Mouse (Mus musculus): ENCODE measurements around the gene 1700015F17Rik. TPM values are rescaled to one million over a fixed set of nuclear protein-coding genes. Genes with fewer than 3 reads are reported as not detected.

The 1700015F17Rik gene
- not detected for polyA plus RNA-seq (2012; fragmentation: generic; extraction: Trizol)

DNA sequence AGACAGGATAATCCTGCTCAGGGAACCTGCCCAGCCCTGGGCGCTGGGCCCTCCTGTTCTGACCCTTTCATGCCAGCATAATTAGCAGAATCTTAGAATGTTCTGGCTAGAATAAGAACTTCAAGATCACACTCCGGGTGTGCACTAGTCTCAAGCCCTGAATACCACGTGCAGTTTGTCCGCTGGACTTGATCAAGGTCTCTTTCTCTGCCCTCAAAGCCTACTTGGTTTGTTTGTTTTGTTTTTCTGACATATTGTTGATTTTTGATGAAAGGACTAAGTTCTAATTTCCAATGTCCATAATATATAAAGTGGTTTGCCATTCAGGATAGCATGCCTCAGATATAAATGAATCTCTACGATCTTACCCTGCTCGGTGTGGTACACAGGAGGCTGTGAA lies at the start of gene 1700015F17Rik:
TSS of gene 1700015F17Rik (minus strand) at position 101 of the 400 bp plus-strand sequence.
- Histone ChIP-seq H3K27me3 (ENCODE audit: control insufficient read depth, insufficient read depth, insufficient read length) (no peaks in the 10 kb centered on the region), H3K4me2 (ENCODE audit: low read depth) (no peak within 1 kb of the TSS), H3K4me3 (no peak within 1 kb of the TSS), H3K36me3 (ENCODE audit: control insufficient read depth, insufficient read depth) (no peaks in the 10 kb centered on the region), H3ac (ENCODE audit: control insufficient read depth, insufficient read length) (no peak within 1 kb of the TSS), H3K79me2 (ENCODE audit: control insufficient read depth, insufficient read depth) (no peaks in the 10 kb centered on the region)
- TF ChIP-seq SRF (IDR thresholded peaks at IDR 0.05; ENCODE audit: control insufficient read depth, insufficient read length, low read depth) (no peak), TCF12 (IDR thresholded peaks at IDR 0.05; ENCODE audit: insufficient read depth, poor library complexity, severe bottlenecking) (no peak), POLR2AphosphoS2 (IDR thresholded peaks at IDR 0.05; ENCODE audit: insufficient read length, low read depth) (no peak), MYOG (IDR thresholded peaks at IDR 0.05; ENCODE audit: control insufficient read depth in 1 of 3, insufficient read depth in 1 of 3, insufficient read length in 2 of 3, low read depth in 2 of 3) (no peak), TCF3 (IDR thresholded peaks at IDR 0.05; ENCODE audit: insufficient read length, low read depth) (no peak), POLR2A (IDR thresholded peaks at IDR 0.05; ENCODE audit: insufficient read length, low read depth) (no peak), CEBPB (IDR thresholded peaks at IDR 0.05; ENCODE audit: insufficient read depth, poor library complexity, severe bottlenecking) (no peak), REST (IDR thresholded peaks at IDR 0.05; ENCODE audit: insufficient read depth, insufficient read length) (no peak)

DNA sequence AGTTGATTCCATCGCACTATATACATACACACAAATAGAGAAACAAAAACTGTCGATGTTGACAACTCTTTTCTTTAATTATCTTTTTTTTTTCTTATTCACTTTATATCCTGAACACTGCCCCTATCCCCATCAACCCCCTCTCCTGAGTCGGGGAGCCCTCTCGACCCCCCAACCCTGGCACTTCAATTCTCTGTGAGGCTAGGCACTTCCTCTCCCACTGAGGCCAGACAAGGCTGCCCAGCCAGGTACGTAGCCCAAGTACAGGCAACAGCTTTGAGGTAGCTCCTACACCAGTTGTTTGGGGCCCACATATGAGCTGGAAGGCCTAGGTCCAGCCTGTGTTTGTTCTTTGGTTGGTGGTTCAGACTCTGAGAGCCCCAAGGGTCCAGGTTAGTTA lies 36.5 kb upstream of the 1700015F17Rik start:
- Histone ChIP-seq H3K79me2 (ENCODE audit: control insufficient read depth, insufficient read depth) (peaks cover 31% of the 10 kb centered on the region), H3K4me3 (peak overlapping the region; percentile 88), H3K36me3 (ENCODE audit: control insufficient read depth, insufficient read depth) (peaks cover 15% of the 10 kb centered on the region), H3ac (ENCODE audit: control insufficient read depth, insufficient read length) (no peak overlapping the region), H3K4me2 (ENCODE audit: low read depth) (peak overlapping the region; percentile 79), H3K27me3 (ENCODE audit: control insufficient read depth, insufficient read depth, insufficient read length) (no peaks in the 10 kb centered on the region)
- TF ChIP-seq REST (IDR thresholded peaks at IDR 0.05; ENCODE audit: insufficient read depth, insufficient read length) (no peak), POLR2AphosphoS2 (IDR thresholded peaks at IDR 0.05; ENCODE audit: insufficient read length, low read depth) (no peak), MAX (IDR thresholded peaks at IDR 0.05; ENCODE audit: low read depth) (no peak), MYOD1 (IDR thresholded peaks at IDR 0.05; ENCODE audit: control insufficient read depth in 1 of 3, insufficient read length in 2 of 3, low read depth in 2 of 3) (no peak), E2F4 (IDR thresholded peaks at IDR 0.05; ENCODE audit: insufficient read depth) (no peak), TCF12 (IDR thresholded peaks at IDR 0.05; ENCODE audit: insufficient read depth, poor library complexity, severe bottlenecking) (no peak), CEBPB (IDR thresholded peaks at IDR 0.05; ENCODE audit: insufficient read depth, poor library complexity, severe bottlenecking) (no peak), MYOG (IDR thresholded peaks at IDR 0.05; ENCODE audit: control insufficient read depth in 1 of 3, insufficient read depth in 1 of 3, insufficient read length in 2 of 3, low read depth in 2 of 3) (no peak), SRF (IDR thresholded peaks at IDR 0.05; ENCODE audit: control insufficient read depth, insufficient read length, low read depth) (no peak), TCF3 (IDR thresholded peaks at IDR 0.05; ENCODE audit: insufficient read length, low read depth) (no peak), POLR2A (IDR thresholded peaks at IDR 0.05; ENCODE audit: insufficient read length, low read depth) (no peak), USF1 (IDR thresholded peaks at IDR 0.05; ENCODE audit: low read depth) (no peak)

DNA sequence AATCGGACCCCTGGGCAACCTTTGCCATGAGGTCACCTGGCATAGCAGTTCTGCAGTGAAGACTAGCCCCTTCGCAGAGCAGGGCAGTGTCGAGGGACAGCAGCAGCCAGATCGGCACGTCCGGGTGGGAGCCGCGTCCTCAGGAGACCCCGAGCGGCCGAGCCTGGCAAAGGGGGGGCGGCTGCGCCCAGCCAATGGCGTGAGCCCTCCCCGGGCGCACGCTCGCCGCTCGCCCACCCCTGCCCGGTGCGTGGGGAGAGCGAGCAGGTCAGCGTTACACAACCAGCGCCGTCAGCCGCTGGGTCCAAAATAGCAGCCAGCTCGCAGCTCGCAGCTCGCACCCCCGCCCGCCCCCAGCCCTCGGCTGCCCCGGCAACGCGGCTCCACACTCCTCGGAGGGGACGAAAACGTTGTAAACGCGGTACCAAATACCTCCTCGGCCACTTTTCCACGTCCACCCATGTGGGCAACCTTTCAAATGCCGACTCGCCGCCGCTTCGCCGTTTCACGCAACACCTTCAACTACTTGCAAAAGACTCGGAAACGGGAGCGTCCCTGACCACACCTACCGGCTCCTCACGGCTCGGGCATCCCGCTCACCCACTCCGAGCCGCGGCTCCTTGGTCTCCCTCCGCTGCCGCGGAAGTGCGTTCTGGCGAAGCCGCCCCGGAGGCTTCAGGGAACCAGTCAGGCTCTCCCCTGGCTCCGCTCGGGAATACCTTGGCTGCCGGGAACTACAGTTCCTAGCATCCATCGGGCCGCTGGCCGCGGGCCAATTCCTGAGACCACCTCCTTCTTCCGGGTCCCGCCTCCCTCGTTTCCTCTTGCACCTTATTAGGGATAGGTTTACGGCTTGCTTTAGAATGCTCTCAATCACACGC lies 35.5 kb upstream of the 1700015F17Rik start, which contains the start of gene Cldn12:
TSS of gene Cldn12 (minus strand) at position 763 of the 881 bp plus-strand sequence.
- Histone ChIP-seq H3K27me3 (ENCODE audit: control insufficient read depth, insufficient read depth, insufficient read length) (no peaks in the 10 kb centered on the region), H3K4me3 (peak within 1 kb of the TSS; percentile 88), H3K36me3 (ENCODE audit: control insufficient read depth, insufficient read depth) (peaks cover 23% of the 10 kb centered on the region), H3K4me2 (ENCODE audit: low read depth) (peak within 1 kb of the TSS; percentile 79), H3ac (ENCODE audit: control insufficient read depth, insufficient read length) (peak within 1 kb of the TSS; percentile 70), H3K79me2 (ENCODE audit: control insufficient read depth, insufficient read depth) (peaks cover 39% of the 10 kb centered on the region)
- TF ChIP-seq MYOG (IDR thresholded peaks at IDR 0.05; ENCODE audit: control insufficient read depth in 1 of 3, insufficient read depth in 1 of 3, insufficient read length in 2 of 3, low read depth in 2 of 3) (peak in 1 of 3 experiments; percentile 53), TCF3 (IDR thresholded peaks at IDR 0.05; ENCODE audit: insufficient read length, low read depth) (no peak), POLR2A (IDR thresholded peaks at IDR 0.05; ENCODE audit: insufficient read length, low read depth) (peak; percentile 59), E2F4 (IDR thresholded peaks at IDR 0.05; ENCODE audit: insufficient read depth) (no peak), CEBPB (IDR thresholded peaks at IDR 0.05; ENCODE audit: insufficient read depth, poor library complexity, severe bottlenecking) (no peak), SRF (IDR thresholded peaks at IDR 0.05; ENCODE audit: control insufficient read depth, insufficient read length, low read depth) (peak; percentile 95), POLR2AphosphoS2 (IDR thresholded peaks at IDR 0.05; ENCODE audit: insufficient read length, low read depth) (peak; percentile 66)

DNA sequence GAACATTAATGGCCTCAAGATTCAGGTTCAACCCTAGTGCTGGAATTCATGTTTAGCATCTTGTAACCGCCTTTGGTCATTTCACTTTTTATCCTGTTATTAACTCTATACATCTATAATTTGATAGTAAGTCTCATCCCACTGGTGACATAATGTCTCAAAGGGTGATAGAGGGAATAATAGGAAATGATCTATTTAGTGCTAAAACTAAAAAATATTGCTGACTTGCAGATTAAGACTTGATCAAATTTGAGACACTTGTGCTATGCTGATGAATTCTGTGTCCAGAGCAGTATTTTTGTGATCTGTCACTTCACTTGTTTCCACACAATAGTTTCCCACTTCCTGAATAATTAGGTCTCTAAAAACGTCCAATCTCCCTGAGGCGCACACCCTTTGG lies 32.5 kb upstream of the 1700015F17Rik start:
- H3K36me3 ChIP-seq (ENCODE audit: control insufficient read depth, insufficient read depth) = peaks cover 44% of the 10 kb centered on the region
- H3K4me2 ChIP-seq (ENCODE audit: low read depth) = peak overlapping the region; percentile 75
- H3K4me3 ChIP-seq = no peak overlapping the region
- no peaks in the 10 kb centered on the region for H3K27me3 ChIP-seq (ENCODE audit: control insufficient read depth, insufficient read depth, insufficient read length)
- TF ChIP-seq MAX (IDR thresholded peaks at IDR 0.05; ENCODE audit: low read depth) = no peak
- peaks cover 60% of the 10 kb centered on the region for H3K79me2 ChIP-seq (ENCODE audit: control insufficient read depth, insufficient read depth)
- no peak overlapping the region for H3ac ChIP-seq (ENCODE audit: control insufficient read depth, insufficient read length)

DNA sequence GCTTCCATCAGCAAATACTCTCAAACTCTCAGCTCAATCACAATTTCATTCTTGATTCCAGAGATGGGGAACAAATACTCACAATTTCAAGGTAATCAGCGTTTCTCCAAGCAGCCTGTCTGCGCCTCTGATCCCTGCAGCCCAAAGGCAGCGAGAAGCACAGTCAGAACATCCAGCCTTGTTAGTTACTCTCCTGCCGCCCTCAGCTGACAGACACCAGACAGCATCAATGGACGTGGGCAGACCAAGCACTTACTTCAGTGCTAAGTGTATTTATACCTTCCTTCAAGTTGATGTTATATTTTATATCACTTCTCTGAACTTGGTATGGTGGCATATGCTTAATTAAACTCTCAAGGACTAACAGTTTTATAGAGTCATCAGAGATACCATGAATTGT lies 32.0 kb upstream of the 1700015F17Rik start:
- H3K27me3 ChIP-seq (ENCODE audit: control insufficient read depth, insufficient read depth, insufficient read length) = no peaks in the 10 kb centered on the region
- H3K79me2 ChIP-seq (ENCODE audit: control insufficient read depth, insufficient read depth) = peaks cover 60% of the 10 kb centered on the region
- H3ac ChIP-seq (ENCODE audit: control insufficient read depth, insufficient read length) = no peak overlapping the region
- H3K36me3 ChIP-seq (ENCODE audit: control insufficient read depth, insufficient read depth) = peaks cover 49% of the 10 kb centered on the region
- peak overlapping the region; percentile 75 for H3K4me2 ChIP-seq (ENCODE audit: low read depth)
- no peak overlapping the region for H3K4me3 ChIP-seq
- TF ChIP-seq MYOD1 (IDR thresholded peaks at IDR 0.05; ENCODE audit: control insufficient read depth in 1 of 3, insufficient read length in 2 of 3, low read depth in 2 of 3) = no peak
- TF ChIP-seq TCF12 (IDR thresholded peaks at IDR 0.05; ENCODE audit: insufficient read depth, poor library complexity, severe bottlenecking) = no peak
- no peak for TF ChIP-seq CEBPB (IDR thresholded peaks at IDR 0.05; ENCODE audit: insufficient read depth, poor library complexity, severe bottlenecking)
- no peak for TF ChIP-seq E2F4 (IDR thresholded peaks at IDR 0.05; ENCODE audit: insufficient read depth)
- no peak for TF ChIP-seq TCF3 (IDR thresholded peaks at IDR 0.05; ENCODE audit: insufficient read length, low read depth)
- TF ChIP-seq POLR2AphosphoS2 (IDR thresholded peaks at IDR 0.05; ENCODE audit: insufficient read length, low read depth) = no peak
- no peak for TF ChIP-seq USF1 (IDR thresholded peaks at IDR 0.05; ENCODE audit: low read depth)
- TF ChIP-seq POLR2A (IDR thresholded peaks at IDR 0.05; ENCODE audit: insufficient read length, low read depth) = no peak
- TF ChIP-seq MYOG (IDR thresholded peaks at IDR 0.05; ENCODE audit: control insufficient read depth in 1 of 3, insufficient read depth in 1 of 3, insufficient read length in 2 of 3, low read depth in 2 of 3) = no peak
- TF ChIP-seq MAX (IDR thresholded peaks at IDR 0.05; ENCODE audit: low read depth) = no peak
- no peak for TF ChIP-seq SRF (IDR thresholded peaks at IDR 0.05; ENCODE audit: control insufficient read depth, insufficient read length, low read depth)
- no peak for TF ChIP-seq REST (IDR thresholded peaks at IDR 0.05; ENCODE audit: insufficient read depth, insufficient read length)

Measured in myocyte (in vitro differentiated cells).